Mouse (Mus musculus) kidney, embryonic 16.5 days (tissue): ENCODE results near the gene Sf3a1. TPM values are rescaled to one million over a fixed set of nuclear protein-coding genes. Genes with fewer than 3 reads are reported as not detected.
"Not testable (repeated sequence)": the region's sequence is repeated elsewhere in the genome, so short reads cannot be mapped to it uniquely, and the experiment has no call there.

Source experiments
- ATAC-seq: fragments of 200-750 bp; cut with Nextera tagmentation; 2 replicates; pipeline ENCODE4 v1.8.0; 2017; ENCODE audit warnings: moderate TSS enrichment; ENCODE audit not compliant: low FRiP score, low TSS enrichment
- H3K27ac ChIP-seq: fragments of 300-500 bp; sonication (generic); 2 replicates; pipeline ENCODE4 v1.5.1; 2014; ENCODE audit warnings: low read length
- H3K27me3 ChIP-seq: fragments of 300-500 bp; sonication (generic); 2 replicates; pipeline ENCODE4 v1.6.1; 2014; ENCODE audit warnings: low read length, control low read depth, mixed read lengths; ENCODE audit not compliant: insufficient read depth
- H3K36me3 ChIP-seq: fragments of 300-500 bp; sonication (generic); 2 replicates; pipeline ENCODE4 v1.6.1; 2014; ENCODE audit warnings: low read length, control low read depth, mixed read lengths; ENCODE audit not compliant: insufficient read depth
- H3K4me1 ChIP-seq: fragments of 300-500 bp; sonication (generic); 2 replicates; pipeline ENCODE4 v1.6.1; 2014; ENCODE audit warnings: low read length, control low read depth, mixed read lengths; ENCODE audit not compliant: insufficient read depth
- H3K4me2 ChIP-seq: fragments of 300-500 bp; sonication (generic); replicated peaks from 2 replicates; pipeline ENCODE4 v1.6.1; 2014; ENCODE audit warnings: low read depth, low read length
- H3K4me3 ChIP-seq: fragments of 300-500 bp; sonication (generic); 2 replicates; pipeline ENCODE4 v1.5.1; 2014; ENCODE audit warnings: mild to moderate bottlenecking, low read length
- H3K9ac ChIP-seq: fragments of 300-500 bp; sonication (generic); replicated peaks from 2 replicates; pipeline ENCODE4 v1.6.1; 2014; ENCODE audit warnings: low read length
- H3K9me3 ChIP-seq: fragments of 300-500 bp; sonication (generic); 2 replicates; pipeline ENCODE4 v1.6.1; 2016; ENCODE audit warnings: low read length, control low read depth
- WGBS: fragments of 180-500 bp; shearing (Covaris S2); extraction: QIAGEN DNeasy Blood & Tissue Kit; methylation state at CpG from one replicate; pipeline ENCODE4 v1.1.7; 2014; 5-methylcytosine and 5-hydroxymethylcytosine counted together
- polyA plus RNA-seq: library from polyadenylated mRNA; unstranded; fragments of >200 nt; fragmentation: Nextera tagmentation; extraction: Ambion mirVana; gene quantifications from 2 replicates; pipeline ENCODE4 v1.2.1, GENCODE M21; 2015

The Sf3a1 gene
- polyA plus RNA-seq, result 54.5 and 65.5 TPM in 2 replicates

DNA sequence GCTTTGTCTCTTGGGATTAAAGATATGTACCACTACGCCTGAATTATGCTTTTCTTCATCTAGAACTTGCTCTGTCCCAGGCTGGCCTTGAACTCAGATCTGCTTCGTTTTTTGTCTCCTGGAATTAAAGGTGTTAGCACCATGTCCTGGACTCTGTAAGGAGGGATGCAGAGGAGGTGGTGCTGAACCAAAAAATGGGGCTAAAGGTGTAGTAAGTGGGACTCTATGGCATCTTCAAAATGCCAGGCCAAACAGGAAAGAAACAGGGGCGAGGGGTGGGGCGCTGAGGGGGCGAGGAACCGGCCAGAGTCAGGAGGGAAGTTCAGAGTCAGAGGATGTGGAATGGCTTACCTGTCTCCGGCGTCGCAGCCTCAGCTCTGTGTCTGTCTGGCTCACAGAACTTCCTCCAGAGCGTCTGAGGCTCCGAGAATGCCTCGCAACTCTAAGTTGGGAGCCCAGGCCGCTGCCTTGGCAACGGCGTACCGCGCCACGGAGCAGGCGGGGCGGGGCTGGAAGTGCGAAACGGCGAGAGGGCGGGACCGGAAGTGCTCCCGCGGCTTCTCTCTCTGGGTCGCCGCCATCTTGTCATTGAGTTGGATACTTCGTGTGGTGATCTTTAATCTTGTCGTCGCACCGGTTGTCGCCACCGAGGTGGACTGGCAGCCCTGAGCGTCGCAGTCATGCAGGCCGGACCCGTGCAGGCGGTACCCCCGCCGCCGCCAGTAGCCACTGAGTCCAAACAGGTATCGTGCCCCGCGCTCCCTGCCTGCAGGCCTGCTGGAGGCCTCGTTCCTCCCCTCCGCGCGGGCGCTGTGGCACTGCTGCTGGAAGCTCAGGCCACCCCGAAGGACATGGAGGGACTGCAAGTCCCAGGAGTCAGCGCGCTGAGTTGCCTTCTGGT, at the start of gene Sf3a1, which contains the start of gene Ccdc157:
TSS of gene Sf3a1 (plus strand) at position 543 of the 901 bp plus-strand sequence.
TSS of gene Ccdc157 (minus strand) at position 486 of the 901 bp plus-strand sequence.
- H3K27ac ChIP-seq, result peak within 1 kb of the TSS; percentile 90
- H3K27me3 ChIP-seq, result no peaks in the 10 kb centered on the region
- peak within 1 kb of the TSS; percentile 97 for H3K4me2 ChIP-seq
- peaks cover 31% of the 10 kb centered on the region for H3K36me3 ChIP-seq
- ATAC-seq, result peak; percentile 98
- H3K9ac ChIP-seq, result peak within 1 kb of the TSS; percentile 86
- H3K4me3 ChIP-seq, result peak within 1 kb of the TSS; percentile 86
- H3K4me1 ChIP-seq, result peaks cover 23% of the 10 kb centered on the region
- 2% methylated on average over 51 of the region's 54 CpGs for WGBS
- no peaks in the 10 kb centered on the region for H3K9me3 ChIP-seq

DNA sequence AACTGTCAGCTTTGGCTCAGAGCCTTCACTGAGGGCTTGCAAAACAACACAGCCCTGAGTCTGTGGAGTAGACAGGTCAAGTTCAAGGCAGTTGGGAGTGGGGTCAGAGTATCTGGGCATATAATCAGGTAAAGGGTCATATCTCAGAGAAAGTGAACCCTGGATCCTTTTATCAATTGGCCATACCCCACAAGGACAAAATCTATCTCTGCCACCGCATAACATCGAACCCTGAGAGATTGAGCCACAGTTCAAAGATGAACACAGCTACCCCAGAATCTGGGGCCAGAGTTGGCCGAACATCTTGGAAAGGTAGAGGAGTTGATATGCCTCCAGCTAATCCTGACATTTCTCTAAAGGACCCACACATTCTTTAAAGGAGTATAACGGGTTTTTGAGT, 48.1 kb upstream of the Sf3a1 start:
- no peak overlapping the region for H3K27ac ChIP-seq
- no peak overlapping the region for H3K9ac ChIP-seq
- no peaks in the 10 kb centered on the region for H3K27me3 ChIP-seq
- WGBS, result 91% methylated on average over 4 of the region's 4 CpGs
- H3K4me1 ChIP-seq, result no peaks in the 10 kb centered on the region
- H3K36me3 ChIP-seq, result no peaks in the 10 kb centered on the region
- no peak for ATAC-seq
- H3K4me2 ChIP-seq, result no peak overlapping the region
- no peak overlapping the region for H3K4me3 ChIP-seq
- H3K9me3 ChIP-seq, result no peaks in the 10 kb centered on the region

- no peaks in the 10 kb centered on the region for H3K9me3 ChIP-seq
- H3K36me3 ChIP-seq, result no peaks in the 10 kb centered on the region
- no peak overlapping the region for H3K9ac ChIP-seq
- no peak overlapping the region for H3K4me3 ChIP-seq
- WGBS, result 49% methylated on average over 6 of the region's 6 CpGs
- ATAC-seq, result no peak
- H3K27me3 ChIP-seq, result no peaks in the 10 kb centered on the region
- no peak overlapping the region for H3K4me2 ChIP-seq
- H3K4me1 ChIP-seq, result peaks cover 5% of the 10 kb centered on the region; the same call in 1 of the 2 replicates
- H3K27ac ChIP-seq, result no peak overlapping the region
Observed at GRCm38 (mm10) chr11:4112861-4113260, 47.3 kb upstream of the Sf3a1 start.

DNA sequence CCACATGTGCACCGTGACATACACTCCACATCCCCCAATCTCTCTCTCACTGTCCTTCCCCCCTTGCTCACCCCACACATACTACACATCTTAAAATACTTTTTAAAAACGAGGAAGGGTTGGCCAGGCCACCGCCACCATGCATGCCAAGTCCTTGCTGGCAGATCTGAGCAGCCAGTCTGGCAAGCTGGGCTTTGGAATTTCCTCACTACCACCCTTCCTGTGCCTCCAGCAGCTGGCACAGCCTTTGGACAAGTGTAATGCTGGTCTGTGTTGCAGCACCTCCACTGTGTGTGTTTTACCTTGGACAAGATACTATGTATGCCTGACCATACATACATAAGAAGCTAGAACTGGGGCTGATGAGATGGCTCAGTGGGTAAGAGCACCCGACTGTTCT, 46.7 kb upstream of the Sf3a1 start:
- 86% methylated on average over 4 of the region's 4 CpGs for WGBS
- no peak overlapping the region for H3K27ac ChIP-seq
- H3K4me2 ChIP-seq, result no peak overlapping the region
- no peak overlapping the region for H3K4me3 ChIP-seq
- H3K9ac ChIP-seq, result no peak overlapping the region
- ATAC-seq, result no peak
- H3K36me3 ChIP-seq, result no peaks in the 10 kb centered on the region
- H3K4me1 ChIP-seq, result peaks cover 9% of the 10 kb centered on the region; the same call in 1 of the 2 replicates
- H3K9me3 ChIP-seq, result no peaks in the 10 kb centered on the region
- H3K27me3 ChIP-seq, result no peaks in the 10 kb centered on the region

GRCm38 (mm10) chr11:4113970-4114369, 46.2 kb upstream of the Sf3a1 start:
- H3K27ac ChIP-seq, result no peak overlapping the region
- H3K4me3 ChIP-seq, result no peak overlapping the region
- ATAC-seq, result no peak
- H3K4me1 ChIP-seq, result peaks cover 9% of the 10 kb centered on the region; the same call in 1 of the 2 replicates
- WGBS, result 86% methylated on average over 6 of the region's 6 CpGs
- no peaks in the 10 kb centered on the region for H3K36me3 ChIP-seq
- H3K4me2 ChIP-seq, result no peak overlapping the region
- no peak overlapping the region for H3K9ac ChIP-seq
- H3K9me3 ChIP-seq, result no peaks in the 10 kb centered on the region
- peaks cover 1% of the 10 kb centered on the region; the same call in 1 of the 2 replicates for H3K27me3 ChIP-seq

DNA sequence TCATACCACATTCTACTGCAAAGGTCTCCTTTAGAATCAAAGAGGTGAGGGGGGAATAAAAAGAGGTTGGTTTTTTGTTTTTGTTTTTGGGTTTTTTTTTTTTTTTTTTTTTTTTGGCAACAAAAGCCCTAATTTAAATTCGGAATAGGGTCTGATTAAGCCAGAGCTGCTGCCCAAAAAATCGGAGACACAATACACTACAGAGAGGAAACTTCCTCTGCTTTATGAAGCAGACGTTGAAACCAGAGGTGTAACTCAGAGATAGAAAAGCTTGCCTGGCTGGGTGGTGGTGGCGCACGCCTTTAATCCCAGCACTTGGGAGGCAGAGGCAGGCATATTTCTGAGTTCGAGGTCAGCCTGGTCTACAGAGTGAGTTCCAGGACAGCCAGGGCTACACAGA, 45.6 kb upstream of the Sf3a1 start:
- ATAC-seq, H3K4me2 ChIP-seq, H3K4me3 ChIP-seq, H3K36me3 ChIP-seq, H3K27me3 ChIP-seq, H3K27ac ChIP-seq, H3K4me1 ChIP-seq, H3K9ac ChIP-seq, H3K9me3 ChIP-seq: not testable (repeated sequence)
- 78% methylated on average over 6 of the region's 6 CpGs for WGBS

DNA sequence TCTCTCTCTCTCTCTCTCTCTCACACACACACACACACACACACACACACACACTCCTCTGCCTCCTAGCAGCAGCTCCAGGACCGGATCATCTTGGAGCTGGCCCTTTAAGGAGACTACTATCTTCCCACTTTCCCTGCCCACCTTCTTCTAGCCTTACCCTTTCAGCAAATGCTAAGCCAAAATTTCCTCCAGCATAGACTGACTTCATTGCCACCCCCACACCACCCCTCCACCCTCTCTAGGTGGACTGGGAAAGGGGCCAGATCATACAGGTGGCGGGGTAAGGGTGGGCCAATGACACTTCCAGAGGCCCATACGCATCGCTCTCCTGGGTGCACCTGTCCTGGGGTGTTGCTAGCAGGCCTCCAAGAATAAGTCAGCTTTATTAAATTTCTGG, 44.7 kb upstream of the Sf3a1 start:
- no peak overlapping the region for H3K4me2 ChIP-seq
- ATAC-seq, result no peak
- peaks cover 9% of the 10 kb centered on the region; the same call in 1 of the 2 replicates for H3K4me1 ChIP-seq
- no peak overlapping the region for H3K27ac ChIP-seq
- H3K9me3 ChIP-seq, result no peaks in the 10 kb centered on the region
- H3K27me3 ChIP-seq, result peaks cover 9% of the 10 kb centered on the region; the same call in 1 of the 2 replicates
- H3K36me3 ChIP-seq, result no peaks in the 10 kb centered on the region
- no peak overlapping the region for H3K4me3 ChIP-seq
- WGBS, result 90% methylated on average over 4 of the region's 4 CpGs
- H3K9ac ChIP-seq, result no peak overlapping the region

- Histone ChIP-seq H3K27ac (no peak overlapping the region), H3K9me3 (no peaks in the 10 kb centered on the region), H3K36me3 (no peaks in the 10 kb centered on the region), H3K4me2 (no peak overlapping the region), H3K4me3 (no peak overlapping the region), H3K9ac (no peak overlapping the region), H3K27me3 (peaks cover 9% of the 10 kb centered on the region; the same call in 1 of the 2 replicates), H3K4me1 (peaks cover 9% of the 10 kb centered on the region; the same call in 1 of the 2 replicates)
- ATAC-seq, result no peak
- WGBS, result 55% methylated on average over 11 of the region's 11 CpGs
Observed at GRCm38 (mm10) chr11:4116458-4117141, 43.5 kb upstream of the Sf3a1 start.

- WGBS, result 33% methylated on average over 3 of the region's 3 CpGs
- ATAC-seq, result no peak
- H3K4me2 ChIP-seq, result peak overlapping the region; percentile 93
Observed at GRCm38 (mm10) chr11:4117372-4118071, 42.6 kb upstream of the Sf3a1 start.

More at GRCm38 (mm10) chr11:4117372-4118071, 42.6 kb upstream of the Sf3a1 start:
- H3K9ac ChIP-seq, result no peak overlapping the region
- peaks cover 9% of the 10 kb centered on the region; the same call in 1 of the 2 replicates for H3K27me3 ChIP-seq
- no peaks in the 10 kb centered on the region for H3K36me3 ChIP-seq
- peaks cover 9% of the 10 kb centered on the region; the same call in 1 of the 2 replicates for H3K4me1 ChIP-seq
- H3K4me3 ChIP-seq, result peak overlapping the region; percentile 54
- H3K9me3 ChIP-seq, result no peaks in the 10 kb centered on the region
- H3K27ac ChIP-seq, result no peak overlapping the region
